8 mouse cellular contexts compared by ENCODE assay signal in genomic region chr8:70896316-70897020, GRCm38 (mm10). TPM values are rescaled to one million over a fixed set of nuclear protein-coding genes. Genes with fewer than 3 reads are reported as not detected.
A peak's percentile ranks its signal among the peaks of the same experiment; 100 is the strongest.
DNase-seq lines count a peak whose midpoint lies in the region; ATAC-seq and TF ChIP-seq lines count a peak whose summit lies in the region.

No protein-coding gene starts in this region.

- H3K4me2 ChIP-seq in kidney, embryonic 15.5 days: peak overlapping the region; percentile 92
- H3K4me2 ChIP-seq in heart, postnatal 0 days (ENCODE audit: low read depth, low read length): peak overlapping the region; percentile 86
- H3K4me2 ChIP-seq in midbrain, embryonic 11.5 days: peak overlapping the region; percentile 99

- no peak for DNase-seq in kidney, adult 11 months
- peak; percentile 38 for DNase-seq in NIH3T3 (ENCODE audit: low read depth)
- no peak for DNase-seq in heart, postnatal 0 days (ENCODE audit: low spot score)
- peak; percentile 87 for DNase-seq in midbrain, embryonic 11.5 days (ENCODE audit: low spot score, missing footprints)
- no peak for DNase-seq in left cerebral cortex, postnatal 14 days (ENCODE audit: low spot score in 2 of 2)
- DNase-seq in gastrocnemius, postnatal 25 days: no peak
- no peak for DNase-seq in right cerebral cortex, postnatal 4 days

- intact Hi-C loops in left cerebral cortex, postnatal 14 days (cut with DNase I): loop anchor here (1.0 to 10.0 kb wide), 2 partner anchors 23 to 478 kb away; partner anchors contain the start of genes Ccdc124 and Ocel1

- peaks cover 43% of the 10 kb centered on the region for H3K4me1 ChIP-seq in kidney, embryonic 15.5 days
- H3K4me1 ChIP-seq in heart, postnatal 0 days (ENCODE audit: control insufficient read depth, insufficient read depth): peaks cover 6% of the 10 kb centered on the region
- H3K4me1 ChIP-seq in midbrain, embryonic 11.5 days (ENCODE audit: control insufficient read depth, insufficient read depth, low read length): peaks cover 13% of the 10 kb centered on the region

- H3K27me3 ChIP-seq in kidney, embryonic 15.5 days: peaks cover 26% of the 10 kb centered on the region
- peaks cover 20% of the 10 kb centered on the region for H3K27me3 ChIP-seq in heart, postnatal 0 days (ENCODE audit: control insufficient read depth, insufficient read depth, low read length)
- peaks cover 26% of the 10 kb centered on the region for H3K27me3 ChIP-seq in midbrain, embryonic 11.5 days (ENCODE audit: control insufficient read depth, insufficient read depth, low read length)

- H3K9me3 ChIP-seq in kidney, embryonic 15.5 days (replicated peaks): no peaks in the 10 kb centered on the region
- no peaks in the 10 kb centered on the region for H3K9me3 ChIP-seq in heart, postnatal 0 days (replicated peaks; ENCODE audit: control insufficient read depth, low read length)
- no peaks in the 10 kb centered on the region for H3K9me3 ChIP-seq in midbrain, embryonic 11.5 days (ENCODE audit: control insufficient read depth, low read length)

- no peak for TF ChIP-seq CTCF in heart, postnatal 0 days (IDR thresholded peaks at IDR 0.05; ENCODE audit: low read depth)

- H3K36me3 ChIP-seq in kidney, embryonic 15.5 days: peaks cover 31% of the 10 kb centered on the region
- peaks cover 21% of the 10 kb centered on the region for H3K36me3 ChIP-seq in heart, postnatal 0 days (replicated peaks; ENCODE audit: control insufficient read depth, insufficient read depth, low read length)
- peaks cover 17% of the 10 kb centered on the region for H3K36me3 ChIP-seq in midbrain, embryonic 11.5 days (ENCODE audit: control insufficient read depth, insufficient read depth, low read length)

- peak overlapping the region; percentile 61 for H3K27ac ChIP-seq in kidney, embryonic 15.5 days
- peak overlapping the region; percentile 80 for H3K27ac ChIP-seq in heart, postnatal 0 days (ENCODE audit: low read depth)
- no peak overlapping the region for H3K27ac ChIP-seq in midbrain, embryonic 11.5 days (ENCODE audit: low read depth, low read length)

- ATAC-seq in kidney, embryonic 15.5 days (replicated peaks; ENCODE audit: low FRiP score): no peak
- ATAC-seq in heart, postnatal 0 days (ENCODE audit: insufficient read depth, low read depth): no peak
- ATAC-seq in midbrain, embryonic 11.5 days (ENCODE audit: low FRiP score): no peak

- 2% methylated on average over 25 of the region's 25 CpGs for WGBS in kidney, embryonic 15.5 days
- 3% methylated on average over 25 of the region's 25 CpGs for WGBS in heart, postnatal 0 days
- WGBS in midbrain, embryonic 11.5 days: 4% methylated on average over 25 of the region's 25 CpGs

- TF ChIP-seq EP300 in heart, postnatal 0 days (IDR thresholded peaks at IDR 0.05; ENCODE audit: low read depth): no peak

- peak overlapping the region; percentile 65 for H3K4me3 ChIP-seq in kidney, embryonic 15.5 days (replicated peaks)
- peak overlapping the region; percentile 95 for H3K4me3 ChIP-seq in heart, postnatal 0 days (ENCODE audit: low read depth, low read length)
- H3K4me3 ChIP-seq in midbrain, embryonic 11.5 days (ENCODE audit: low read depth, low read length): peak overlapping the region; percentile 88

- peak overlapping the region; percentile 79 for H3K9ac ChIP-seq in kidney, embryonic 15.5 days
- peak overlapping the region; percentile 93 for H3K9ac ChIP-seq in heart, postnatal 0 days (replicated peaks; ENCODE audit: low read depth, low read length)
- peak overlapping the region; percentile 95 for H3K9ac ChIP-seq in midbrain, embryonic 11.5 days (ENCODE audit: low read length)

RNA-seq across cellular contexts. Expression of gene Rpl18a, which starts 0.7 kb away (rescaled TPM):
- 4,326 and 4,329 TPM in 2 replicates for polyA plus RNA-seq in kidney, embryonic 15.5 days (2015; fragmentation: Nextera tagmentation; extraction: Ambion mirVana)
- 2,186 and 2,206 TPM in 2 replicates for total RNA-seq in heart, postnatal 0 days (2014; rRNA removed; ENCODE audit: low replicate concordance)
- polyA plus RNA-seq in heart, postnatal 0 days (2015; fragmentation: Nextera tagmentation; extraction: Ambion mirVana): 2,523 and 2,655 TPM in 2 replicates
- polyA plus RNA-seq in midbrain, embryonic 11.5 days (2014; fragmentation: Nextera tagmentation; extraction: Ambion mirVana): 2,833 and 3,086 TPM in 2 replicates
- 100 to 1,000 TPM; 581 to 588 TPM for total RNA-seq in left cerebral cortex, postnatal 14 days (2021)
- 100 to 1,000 TPM; 829 to 878 TPM for total RNA-seq in gastrocnemius, postnatal 25 days (2021)

RNA-seq across cellular contexts. Expression of gene Slc5a5, which starts 3.9 kb away (rescaled TPM):
- 0.06 and 0.25 TPM in 2 replicates for polyA plus RNA-seq in kidney, embryonic 15.5 days (2015; fragmentation: Nextera tagmentation; extraction: Ambion mirVana)
- not detected in 2 replicates for total RNA-seq in heart, postnatal 0 days (2014; rRNA removed; ENCODE audit: low replicate concordance)
- 0.05 and 0.10 TPM in 2 replicates for polyA plus RNA-seq in heart, postnatal 0 days (2015; fragmentation: Nextera tagmentation; extraction: Ambion mirVana)
- 0.61 and 0.77 TPM in 2 replicates for polyA plus RNA-seq in midbrain, embryonic 11.5 days (2014; fragmentation: Nextera tagmentation; extraction: Ambion mirVana)
- 10 to 100 TPM in 1 of 2 experiments, 1 to 10 TPM in 1; 8.4 to 10.3 TPM for total RNA-seq in left cerebral cortex, postnatal 14 days (2021)
- not detected for total RNA-seq in gastrocnemius, postnatal 25 days (2021)

RNA-seq across cellular contexts. Expression of gene Map1s, which starts 9.3 kb away (rescaled TPM):
- polyA plus RNA-seq in kidney, embryonic 15.5 days (2015; fragmentation: Nextera tagmentation; extraction: Ambion mirVana): 49.7 and 58.9 TPM in 2 replicates
- 32.6 and 35.6 TPM in 2 replicates for total RNA-seq in heart, postnatal 0 days (2014; rRNA removed; ENCODE audit: low replicate concordance)
- polyA plus RNA-seq in heart, postnatal 0 days (2015; fragmentation: Nextera tagmentation; extraction: Ambion mirVana): 21.4 and 24.9 TPM in 2 replicates
- polyA plus RNA-seq in midbrain, embryonic 11.5 days (2014; fragmentation: Nextera tagmentation; extraction: Ambion mirVana): 31.2 and 35.4 TPM in 2 replicates
- total RNA-seq in left cerebral cortex, postnatal 14 days (2021): 10 to 100 TPM; 70.4 to 84.5 TPM
- total RNA-seq in gastrocnemius, postnatal 25 days (2021): 10 to 100 TPM; 11.6 to 11.7 TPM

RNA-seq across cellular contexts. Expression of gene Ccdc124, which starts 22.7 kb away (rescaled TPM):
- polyA plus RNA-seq in kidney, embryonic 15.5 days (2015; fragmentation: Nextera tagmentation; extraction: Ambion mirVana): 115 and 123 TPM in 2 replicates
- 12.6 and 32.0 TPM in 2 replicates for total RNA-seq in heart, postnatal 0 days (2014; rRNA removed; ENCODE audit: low replicate concordance)
- 77.9 and 79.5 TPM in 2 replicates for polyA plus RNA-seq in heart, postnatal 0 days (2015; fragmentation: Nextera tagmentation; extraction: Ambion mirVana)
- 161 and 166 TPM in 2 replicates for polyA plus RNA-seq in midbrain, embryonic 11.5 days (2014; fragmentation: Nextera tagmentation; extraction: Ambion mirVana)
- 10 to 100 TPM; 85.4 to 87.5 TPM for total RNA-seq in left cerebral cortex, postnatal 14 days (2021)
- total RNA-seq in gastrocnemius, postnatal 25 days (2021): 10 to 100 TPM; 58.3 to 58.8 TPM

RNA-seq across cellular contexts. Expression of gene Kcnn1, which starts 33.4 kb away (rescaled TPM):
- 2.6 and 2.9 TPM in 2 replicates for polyA plus RNA-seq in kidney, embryonic 15.5 days (2015; fragmentation: Nextera tagmentation; extraction: Ambion mirVana)
- total RNA-seq in heart, postnatal 0 days (2014; rRNA removed; ENCODE audit: low replicate concordance): 7.5 and 25.2 TPM in 2 replicates
- polyA plus RNA-seq in heart, postnatal 0 days (2015; fragmentation: Nextera tagmentation; extraction: Ambion mirVana): 3.4 TPM in 2 replicates
- 10.9 and 12.4 TPM in 2 replicates for polyA plus RNA-seq in midbrain, embryonic 11.5 days (2014; fragmentation: Nextera tagmentation; extraction: Ambion mirVana)
- total RNA-seq in left cerebral cortex, postnatal 14 days (2021): 10 to 100 TPM; 17.2 to 19.2 TPM
- 10 to 100 TPM; 11.8 to 14.4 TPM for total RNA-seq in gastrocnemius, postnatal 25 days (2021)

Comparison
In these comparisons a context has a peak if more than half of its experiments do, and no peak if none do; other contexts are left out.
1. DNase-seq: peak in NIH3T3 (single experiment) and midbrain, embryonic 11.5 days (single experiment); none in kidney, adult 11 months (single experiment), heart, postnatal 0 days (single experiment), left cerebral cortex, postnatal 14 days (0 of 2), gastrocnemius, postnatal 25 days (single experiment) and right cerebral cortex, postnatal 4 days (single experiment).
2. Peak in every context shown above with its lines, with median percentiles within 50 percentile points of each other: H3K4me2 ChIP-seq, H3K4me3 ChIP-seq and H3K9ac ChIP-seq.